Mouse (Mus musculus) embryonic facial prominence, embryonic 10.5 days (tissue): ENCODE measurements at regions not wholly inside any gene's neighbourhood (a gene's known extent, or its start where the extent isn't known, plus 50 kb on each side); places are given as distances from the start of the nearest gene placed in this dataset.

Source experiments
- DNase-seq: peaks from one replicate; pipeline ENCODE4 v3.0.0-alpha.2; 2017; ENCODE audit warnings: low spot score
- H3K27ac ChIP-seq: fragments of 300-500 bp; sonication (generic); replicated peaks from 2 replicates; pipeline ENCODE4 v1.5.1; 2016; ENCODE audit warnings: mild to moderate bottlenecking
- H3K27me3 ChIP-seq: fragments of 300-500 bp; sonication (generic); replicated peaks from 2 replicates; pipeline ENCODE4 v1.6.1; 2016; ENCODE audit warnings: low read depth, mild to moderate bottlenecking; ENCODE audit not compliant: poor library complexity, severe bottlenecking
- H3K36me3 ChIP-seq: fragments of 300-500 bp; sonication (generic); replicated peaks from 2 replicates; pipeline ENCODE4 v1.6.1; 2016; ENCODE audit warnings: mild to moderate bottlenecking, moderate library complexity
- H3K4me1 ChIP-seq: fragments of 300-500 bp; sonication (generic); 2 replicates; pipeline ENCODE4 v1.6.1; 2016
- H3K4me3 ChIP-seq: fragments of 300-500 bp; sonication (generic); 2 replicates; pipeline ENCODE4 v1.5.1; 2016; ENCODE audit warnings: mild to moderate bottlenecking, moderate library complexity
- H3K9me3 ChIP-seq: fragments of 300-500 bp; sonication (generic); 2 replicates; pipeline ENCODE4 v1.6.1; 2016; ENCODE audit warnings: mild to moderate bottlenecking
- WGBS: fragments of 180-500 bp; shearing (Covaris S2); methylation state at CpG from one replicate; pipeline ENCODE4 v1.1.7; 2016; 5-methylcytosine and 5-hydroxymethylcytosine counted together

GRCm38 (mm10) chr12:29137455-29137854 lies 385.9 kb downstream of the Eipr1 start:
- no peak for DNase-seq
- WGBS: 82% methylated on average over 8 of the region's 8 CpGs
- Histone ChIP-seq H3K9me3 (no peaks in the 10 kb centered on the region), H3K27ac (no peak overlapping the region), H3K27me3 (no peaks in the 10 kb centered on the region), H3K4me3 (no peak overlapping the region), H3K36me3 (no peaks in the 10 kb centered on the region), H3K4me1 (peaks cover 8% of the 10 kb centered on the region; the same call in 1 of the 2 replicates)

DNA sequence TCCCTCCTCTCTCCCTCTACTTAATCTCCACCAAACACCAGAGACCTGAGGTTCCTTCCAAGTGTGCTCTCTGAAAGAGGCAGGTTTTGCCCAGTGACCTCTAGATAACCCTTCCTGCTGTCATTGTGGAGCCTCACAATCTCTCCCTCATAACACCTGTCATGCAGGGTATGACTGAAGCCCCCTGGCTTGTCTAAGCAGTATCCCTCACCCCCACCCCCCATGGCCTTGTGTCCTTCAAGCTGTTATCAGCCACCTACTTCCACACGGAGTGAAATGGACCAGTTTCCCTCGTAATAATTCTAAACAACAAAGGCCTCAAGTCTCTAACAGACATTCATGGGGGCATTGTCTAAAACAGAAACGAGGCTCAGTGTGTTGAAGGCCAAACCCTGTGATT lies 387.6 kb upstream of the Myt1l start:
- no peaks in the 10 kb centered on the region for H3K9me3 ChIP-seq
- WGBS: 74% methylated on average over 3 of the region's 3 CpGs
- H3K27me3 ChIP-seq: no peaks in the 10 kb centered on the region
- no peaks in the 10 kb centered on the region for H3K36me3 ChIP-seq
- no peak for DNase-seq
- no peak overlapping the region for H3K27ac ChIP-seq
- H3K4me1 ChIP-seq: peaks cover 8% of the 10 kb centered on the region; the same call in 1 of the 2 replicates
- no peak overlapping the region for H3K4me3 ChIP-seq

DNA sequence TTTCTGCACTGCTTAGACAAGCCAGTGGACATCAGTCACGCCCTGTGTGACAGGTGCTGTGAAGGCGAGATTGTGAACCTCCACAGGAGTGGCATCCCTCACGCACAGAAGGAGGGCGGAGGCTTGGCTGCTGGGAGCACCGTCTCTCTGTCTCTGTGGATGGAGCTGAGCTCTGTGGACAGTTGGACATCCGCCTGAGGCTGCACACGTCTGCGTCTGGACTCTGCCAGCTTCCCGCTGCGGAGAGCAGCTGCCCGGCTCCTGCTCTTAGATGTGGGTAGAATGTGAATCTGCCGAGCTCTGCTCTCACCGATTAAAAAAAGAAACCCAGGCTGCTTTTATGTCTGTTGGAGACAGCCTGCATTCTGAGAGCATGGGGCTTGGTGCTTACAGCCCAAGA lies 387.1 kb upstream of the Myt1l start:
- WGBS: 72% methylated on average over 13 of the region's 13 CpGs
- Histone ChIP-seq H3K4me1 (peaks cover 8% of the 10 kb centered on the region; the same call in 1 of the 2 replicates), H3K36me3 (no peaks in the 10 kb centered on the region), H3K27me3 (no peaks in the 10 kb centered on the region), H3K27ac (no peak overlapping the region), H3K9me3 (no peaks in the 10 kb centered on the region), H3K4me3 (no peak overlapping the region)
- no peak for DNase-seq

DNA sequence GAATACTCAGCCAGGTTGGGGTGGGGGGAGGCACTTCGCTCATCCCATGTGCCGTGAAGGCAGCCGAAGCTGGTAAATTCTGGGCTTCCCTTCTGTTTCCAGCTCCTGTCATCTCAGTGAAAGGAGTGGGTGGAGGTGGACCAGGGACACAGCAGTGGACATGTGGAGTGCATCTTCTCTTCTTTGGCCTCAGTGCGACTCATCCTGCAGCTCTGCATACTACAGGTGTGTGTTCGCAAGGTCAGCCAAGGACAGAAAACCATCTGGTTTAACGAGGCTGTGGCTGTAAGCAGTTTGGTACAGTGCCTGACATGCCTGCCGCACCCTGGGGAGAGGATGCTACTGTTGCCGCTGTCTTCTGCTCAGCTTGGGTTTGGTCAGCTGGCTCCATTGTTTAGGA lies 386.3 kb upstream of the Myt1l start:
- Histone ChIP-seq H3K27me3 (no peaks in the 10 kb centered on the region), H3K4me3 (no peak overlapping the region), H3K4me1 (peaks cover 8% of the 10 kb centered on the region; the same call in 1 of the 2 replicates), H3K27ac (no peak overlapping the region), H3K9me3 (no peaks in the 10 kb centered on the region), H3K36me3 (no peaks in the 10 kb centered on the region)
- WGBS: 87% methylated on average over 8 of the region's 8 CpGs
- DNase-seq: no peak

DNA sequence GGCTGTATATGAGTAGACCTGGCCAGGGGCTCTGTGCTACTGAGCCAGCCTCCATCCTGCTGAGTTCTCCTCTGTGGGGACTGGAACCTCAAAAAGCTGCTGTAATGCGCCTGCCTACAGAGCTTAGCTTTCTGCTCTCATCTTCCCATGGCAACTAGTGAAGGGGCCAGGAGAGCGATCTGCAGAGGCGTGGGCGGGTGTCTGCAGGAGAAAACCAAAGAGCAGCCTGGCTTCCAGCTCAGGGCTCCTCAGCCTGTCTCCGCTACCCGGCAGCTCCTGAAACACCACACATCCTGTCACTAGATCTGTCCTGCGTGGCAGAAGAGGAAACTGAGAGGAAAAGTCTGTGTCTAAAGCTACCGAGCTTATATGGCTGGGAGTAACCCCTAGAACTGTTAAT lies 384.9 kb upstream of the Myt1l start:
- WGBS: 63% methylated on average over 8 of the region's 8 CpGs
- Histone ChIP-seq H3K4me1 (peaks cover 8% of the 10 kb centered on the region; the same call in 1 of the 2 replicates), H3K27me3 (no peaks in the 10 kb centered on the region), H3K4me3 (no peak overlapping the region), H3K9me3 (no peaks in the 10 kb centered on the region), H3K36me3 (no peaks in the 10 kb centered on the region), H3K27ac (no peak overlapping the region)
- DNase-seq: no peak

- no peaks in the 10 kb centered on the region for H3K9me3 ChIP-seq
- 74% methylated on average over 1 of the region's 1 CpGs for whole genome bisulfite sequencing
- no peak for DNase-seq
- H3K27me3 ChIP-seq: no peaks in the 10 kb centered on the region
- no peak overlapping the region for H3K4me3 ChIP-seq
- 0 out of 2 replicates have a peak overlapping the region, but pooled peaks have one; percentile 25 for H3K27ac ChIP-seq
- H3K4me1 ChIP-seq: peaks cover 13% of the 10 kb centered on the region
- H3K36me3 ChIP-seq: no peaks in the 10 kb centered on the region
These were observed 367.3 kb upstream of the Myt1l start for GRCm38 (mm10) chr12:29160920-29161319.

- no peak for DNase-seq
- H3K9me3 ChIP-seq: no peaks in the 10 kb centered on the region
- H3K4me3 ChIP-seq: no peak overlapping the region
- no peaks in the 10 kb centered on the region for H3K27me3 ChIP-seq
- no peaks in the 10 kb centered on the region for H3K36me3 ChIP-seq
- peaks cover 13% of the 10 kb centered on the region for H3K4me1 ChIP-seq
- WGBS: 17% methylated on average over 2 of the region's 2 CpGs
- no peak overlapping the region for H3K27ac ChIP-seq
These were observed 366.6 kb upstream of the Myt1l start for GRCm38 (mm10) chr12:29161546-29161945.

DNA sequence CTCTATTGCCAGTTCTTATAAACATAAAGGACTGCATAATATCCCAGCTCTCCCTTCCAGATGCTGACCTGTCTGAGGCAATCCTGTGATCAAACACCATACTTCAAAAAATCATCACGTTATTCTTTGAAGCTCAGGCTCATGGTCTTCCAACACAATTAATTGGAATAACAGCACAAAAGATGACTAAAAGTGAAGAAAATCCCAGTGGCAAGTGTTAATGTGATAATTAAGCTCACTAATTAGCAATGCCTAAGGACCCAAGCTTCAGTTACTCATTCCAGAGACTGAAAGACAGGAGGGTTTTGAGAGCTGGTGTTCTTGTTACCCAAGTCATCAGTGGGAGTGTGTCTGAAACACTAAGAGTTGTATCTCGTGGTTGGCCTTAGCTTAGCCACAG lies 363.5 kb upstream of the Myt1l start:
- Histone ChIP-seq H3K4me1 (peaks cover 13% of the 10 kb centered on the region), H3K27me3 (no peaks in the 10 kb centered on the region), H3K27ac (no peak overlapping the region), H3K36me3 (no peaks in the 10 kb centered on the region), H3K9me3 (no peaks in the 10 kb centered on the region), H3K4me3 (no peak overlapping the region)
- DNase-seq: no peak
- WGBS: 87% methylated on average over 2 of the region's 2 CpGs

DNA sequence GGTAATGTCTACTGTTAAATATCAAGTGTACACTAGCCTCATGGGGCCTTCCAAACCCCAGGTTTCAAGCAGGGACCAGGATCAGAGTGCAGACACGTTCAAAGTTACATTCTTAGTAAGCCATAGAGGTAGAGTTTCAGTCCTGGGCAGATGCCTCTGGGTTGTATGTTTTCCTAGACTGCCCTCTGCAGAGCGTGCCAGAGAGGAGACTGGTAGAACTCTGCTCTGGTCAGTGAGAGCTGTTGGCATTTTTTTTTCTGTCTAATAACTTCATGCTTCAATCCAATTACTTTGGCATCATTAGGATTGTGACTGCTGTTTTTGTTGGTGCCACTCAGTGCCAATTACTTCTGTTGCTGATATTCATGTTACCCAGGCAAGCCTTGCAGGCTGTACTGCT lies 361.9 kb upstream of the Myt1l start:
- no peaks in the 10 kb centered on the region for H3K36me3 ChIP-seq
- no peaks in the 10 kb centered on the region for H3K9me3 ChIP-seq
- no peak for DNase-seq
- WGBS: 61% methylated on average over 2 of the region's 2 CpGs
- no peaks in the 10 kb centered on the region for H3K27me3 ChIP-seq
- H3K4me3 ChIP-seq: no peak overlapping the region
- H3K4me1 ChIP-seq: peaks cover 8% of the 10 kb centered on the region; the same call in 1 of the 2 replicates
- H3K27ac ChIP-seq: no peak overlapping the region

DNA sequence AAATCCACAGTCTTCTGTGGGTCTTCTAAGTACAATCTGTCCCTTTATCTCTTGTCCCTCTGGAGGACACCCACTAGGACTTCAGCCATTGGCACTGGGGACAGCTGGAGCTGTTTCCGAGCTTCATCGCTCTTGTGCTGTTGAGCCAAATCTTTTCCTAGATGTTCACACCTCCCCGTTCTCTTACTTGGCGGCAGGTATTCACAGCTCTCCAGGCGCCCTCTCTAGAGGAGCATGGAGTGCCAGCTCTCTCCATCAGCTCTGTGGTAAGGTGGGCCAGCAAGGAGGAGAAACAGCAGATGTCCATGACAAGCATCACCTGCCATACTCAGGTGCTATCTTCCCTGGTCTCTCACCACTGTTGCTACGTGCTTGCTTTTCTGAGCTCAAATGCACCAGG lies 360.3 kb upstream of the Myt1l start:
- no peaks in the 10 kb centered on the region for H3K9me3 ChIP-seq
- WGBS: 88% methylated on average over 6 of the region's 6 CpGs
- H3K27ac ChIP-seq: no peak overlapping the region
- H3K27me3 ChIP-seq: no peaks in the 10 kb centered on the region
- no peak for DNase-seq
- no peak overlapping the region for H3K4me3 ChIP-seq
- no peaks in the 10 kb centered on the region for H3K36me3 ChIP-seq
- H3K4me1 ChIP-seq: no peaks in the 10 kb centered on the region

- Histone ChIP-seq H3K4me1 (0 out of 2 replicates have a peak, but pooled peaks cover 4% of the 10 kb centered on the region), H3K4me3 (no peak overlapping the region), H3K27ac (no peak overlapping the region), H3K9me3 (no peaks in the 10 kb centered on the region), H3K27me3 (no peaks in the 10 kb centered on the region), H3K36me3 (no peaks in the 10 kb centered on the region)
- no peak for DNase-seq
- 76% methylated on average over 10 of the region's 10 CpGs for WGBS
These were observed 352.3 kb upstream of the Myt1l start for GRCm38 (mm10) chr12:29175698-29176440.

- Histone ChIP-seq H3K27me3 (no peaks in the 10 kb centered on the region), H3K9me3 (no peaks in the 10 kb centered on the region), H3K27ac (no peak overlapping the region), H3K4me3 (no peak overlapping the region), H3K4me1 (0 out of 2 replicates have a peak, but pooled peaks cover 4% of the 10 kb centered on the region), H3K36me3 (no peaks in the 10 kb centered on the region)
- DNase-seq: no peak
- 90% methylated on average over 12 of the region's 12 CpGs for WGBS
These were observed 351.0 kb upstream of the Myt1l start for GRCm38 (mm10) chr12:29177145-29177544.

GRCm38 (mm10) chr12:29178168-29178895 lies 349.9 kb upstream of the Myt1l start:
- Histone ChIP-seq H3K4me3 (no peak overlapping the region), H3K9me3 (no peaks in the 10 kb centered on the region), H3K27ac (no peak overlapping the region), H3K36me3 (no peaks in the 10 kb centered on the region), H3K27me3 (no peaks in the 10 kb centered on the region), H3K4me1 (0 out of 2 replicates have a peak, but pooled peaks cover 4% of the 10 kb centered on the region)
- DNase-seq: no peak
- 79% methylated on average over 14 of the region's 14 CpGs for WGBS
